Mouse (Mus musculus): ENCODE results near the gene Tshz2. TPM values are rescaled to one million over a fixed set of nuclear protein-coding genes. Genes with fewer than 3 reads are reported as not detected.
A peak's percentile ranks its signal among the peaks of the same experiment; 100 is the strongest.

The Tshz2 gene
- polyA plus RNA-seq (2012; rRNA removed) = 1.2 and 1.5 TPM in 2 replicates
- polyA plus RNA-seq (2014; fragmentation: Nextera tagmentation; extraction: Ambion mirVana) = 0.43 and 0.53 TPM in 2 replicates

DNA sequence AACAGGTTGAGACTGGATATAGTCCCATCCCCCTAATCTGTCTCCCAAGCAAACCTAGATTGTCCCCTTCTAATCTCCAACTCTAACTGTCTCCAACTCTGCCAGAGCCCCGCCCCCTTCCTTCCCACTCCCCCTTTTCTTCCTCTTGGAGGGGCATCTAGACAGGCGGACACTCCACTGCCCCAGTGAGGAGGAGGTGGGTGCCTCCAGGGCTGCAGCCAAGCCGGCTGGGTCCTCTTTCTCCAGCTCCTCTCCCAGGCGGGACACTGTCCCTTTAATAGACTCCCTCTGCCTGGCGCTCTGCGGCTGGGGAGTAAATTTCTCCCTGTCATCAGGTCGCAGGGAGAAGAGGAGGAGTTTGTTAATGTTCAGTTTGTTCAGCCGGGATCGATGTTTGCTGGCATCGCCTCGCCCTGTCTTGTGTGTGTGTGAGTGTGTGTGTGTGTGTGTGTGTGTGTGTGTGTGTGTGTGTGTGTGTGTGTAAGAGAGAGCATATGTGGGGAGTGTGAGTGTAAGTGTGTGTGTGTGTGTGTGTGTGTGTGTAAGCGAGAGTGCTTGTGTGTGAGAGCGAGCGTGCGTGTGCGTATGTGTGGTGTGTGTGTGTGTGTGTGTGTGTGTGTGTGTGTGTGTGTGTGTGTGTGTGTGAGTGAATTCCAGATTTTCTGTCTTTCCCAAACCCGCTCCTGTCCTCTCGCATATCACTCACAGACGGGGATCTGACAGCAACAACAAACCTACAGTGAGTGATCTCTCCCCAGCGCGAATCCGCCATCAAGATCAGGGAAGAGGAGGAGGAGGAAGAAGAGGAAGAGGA, at the start of gene Tshz2:
Gene Tshz2 (plus strand): TSS at position 676 of the 814 bp plus-strand sequence.
- 1% methylated on average over 22 of the region's 22 CpGs for WGBS (ENCODE audit: insufficient replicate concordance)
- peak; percentile 62 for ATAC-seq (ENCODE audit: insufficient read depth)
- H3K9ac ChIP-seq (replicated peaks) = peak within 1 kb of the TSS; percentile 42

DNA sequence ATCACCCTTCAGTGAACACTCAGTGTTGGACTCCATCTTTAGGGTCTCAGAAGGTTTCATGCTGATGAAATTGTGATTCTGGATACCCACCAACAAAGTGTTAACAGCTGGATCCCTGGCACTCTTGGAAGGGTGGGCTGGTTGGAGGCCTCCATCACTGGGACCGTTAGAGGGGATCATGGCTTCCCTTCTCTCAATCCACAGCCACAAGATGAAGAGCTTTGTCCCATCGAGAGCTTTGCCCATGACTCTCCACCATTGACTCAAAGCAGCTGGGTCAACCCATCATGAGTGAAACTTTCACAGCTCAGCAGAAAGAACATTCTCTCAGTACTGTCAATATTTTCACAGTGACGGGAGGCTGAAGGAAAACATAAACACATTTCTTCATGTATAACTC, 49.3 kb upstream of the Tshz2 start:
- DNase-seq (ENCODE audit: low read depth in 3 of 3, low spot score in 3 of 3) = no peak

More for the DNA sequence above, at the start of gene Tshz2:
- DNase-seq (ENCODE audit: low read depth in 3 of 3, low spot score in 3 of 3) = peak; percentile 6 to 9 (median 7)
- Histone ChIP-seq H3K4me2 (ENCODE audit: low read depth) (peak within 1 kb of the TSS; percentile 53), H3K4me1 (replicated peaks; ENCODE audit: control insufficient read depth in 2 of 2, insufficient read depth in 2 of 2, low read length in 1 of 2) (peaks cover 0 to 1% of the 10 kb centered on the region in 2 experiments; a peak in 2 of 4 replicates), H3K27me3 (ENCODE audit: control insufficient read depth, insufficient read depth, low read length) (no peaks in the 10 kb centered on the region), H3K27ac (no peak within 1 kb of the TSS), H3K9me3 (ENCODE audit: control insufficient read depth, low read length) (no peaks in the 10 kb centered on the region), H3K36me3 (replicated peaks; ENCODE audit: control insufficient read depth, insufficient read depth, low read depth) (no peaks in the 10 kb centered on the region), H3K4me3 (ENCODE audit: insufficient read depth in 1 of 2, low read depth in 2 of 2, low read length in 2 of 2) (peak within 1 kb of the TSS; percentile 52 to 55)
- TF ChIP-seq CTCF (IDR thresholded peaks at IDR 0.05; ENCODE audit: low read depth) (no peak), EP300 (IDR thresholded peaks at IDR 0.05; ENCODE audit: low read depth) (no peak)

DNA sequence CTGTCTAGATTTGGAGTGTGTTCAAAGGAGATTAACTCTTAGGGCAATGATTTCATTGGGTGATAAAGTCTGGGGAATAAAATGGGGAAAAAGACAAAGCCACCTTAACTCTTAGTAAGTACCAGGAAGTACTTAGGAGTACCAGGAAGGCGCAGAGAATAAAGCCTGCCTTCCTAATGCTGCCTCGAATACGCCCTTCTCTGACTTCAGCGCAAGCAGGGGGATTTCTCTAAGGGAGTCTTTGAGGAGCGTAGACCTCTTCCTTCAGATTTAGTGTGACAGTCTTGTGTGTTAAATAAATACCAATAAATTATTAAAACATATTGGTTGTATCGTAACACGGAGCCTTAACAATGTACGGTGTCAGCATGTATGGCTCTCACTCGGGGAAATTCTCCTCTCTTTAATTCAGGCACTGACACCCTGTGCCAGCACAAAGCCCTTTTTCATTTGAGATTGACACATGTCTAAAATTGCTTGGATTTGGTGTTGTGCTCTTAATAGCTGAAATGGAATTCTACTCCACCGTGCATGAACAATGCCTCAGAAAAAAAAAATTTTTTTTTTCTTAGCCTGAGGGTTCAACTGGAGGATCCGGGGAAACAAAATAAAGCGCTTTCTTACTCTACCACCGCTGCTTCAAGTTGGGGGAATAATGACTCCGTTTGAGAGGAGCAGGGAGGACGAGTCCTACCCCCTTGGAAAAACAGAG, 47.9 kb upstream of the Tshz2 start:
- TF ChIP-seq CTCF (IDR thresholded peaks at IDR 0.05; ENCODE audit: low read depth) (no peak), EP300 (IDR thresholded peaks at IDR 0.05; ENCODE audit: low read depth) (no peak)
- Histone ChIP-seq H3K9me3 (ENCODE audit: control insufficient read depth, low read length) (no peaks in the 10 kb centered on the region), H3K27me3 (ENCODE audit: control insufficient read depth, insufficient read depth, low read length) (no peaks in the 10 kb centered on the region), H3K4me3 (ENCODE audit: insufficient read depth in 1 of 2, low read depth in 2 of 2, low read length in 2 of 2) (no peak overlapping the region), H3K36me3 (replicated peaks; ENCODE audit: control insufficient read depth, insufficient read depth, low read depth) (no peaks in the 10 kb centered on the region), H3K9ac (replicated peaks) (no peak overlapping the region), H3K4me2 (ENCODE audit: low read depth) (no peak overlapping the region), H3K4me1 (replicated peaks; ENCODE audit: control insufficient read depth in 2 of 2, insufficient read depth in 2 of 2, low read length in 1 of 2) (no peaks in the 10 kb centered on the region), H3K27ac (no peak overlapping the region)
- WGBS (ENCODE audit: insufficient replicate concordance) = 70% methylated on average over 15 of the region's 15 CpGs
- DNase-seq (ENCODE audit: low read depth in 3 of 3, low spot score in 3 of 3) = no peak
- ATAC-seq (ENCODE audit: insufficient read depth) = no peak

More for the DNA sequence above, 49.3 kb upstream of the Tshz2 start:
- 50% methylated on average over 3 of the region's 3 CpGs for WGBS (ENCODE audit: insufficient replicate concordance)
- Histone ChIP-seq H3K4me3 (ENCODE audit: insufficient read depth in 1 of 2, low read depth in 2 of 2, low read length in 2 of 2) (no peak overlapping the region), H3K36me3 (replicated peaks; ENCODE audit: control insufficient read depth, insufficient read depth, low read depth) (no peaks in the 10 kb centered on the region), H3K27me3 (ENCODE audit: control insufficient read depth, insufficient read depth, low read length) (no peaks in the 10 kb centered on the region), H3K27ac (no peak overlapping the region), H3K4me2 (ENCODE audit: low read depth) (no peak overlapping the region), H3K9me3 (ENCODE audit: control insufficient read depth, low read length) (no peaks in the 10 kb centered on the region), H3K9ac (replicated peaks) (no peak overlapping the region), H3K4me1 (replicated peaks; ENCODE audit: control insufficient read depth in 2 of 2, insufficient read depth in 2 of 2, low read length in 1 of 2) (no peaks in the 10 kb centered on the region)
- no peak for TF ChIP-seq EP300 (IDR thresholded peaks at IDR 0.05; ENCODE audit: low read depth)
- no peak for TF ChIP-seq CTCF (IDR thresholded peaks at IDR 0.05; ENCODE audit: low read depth)
- no peak for ATAC-seq (ENCODE audit: insufficient read depth)

DNA sequence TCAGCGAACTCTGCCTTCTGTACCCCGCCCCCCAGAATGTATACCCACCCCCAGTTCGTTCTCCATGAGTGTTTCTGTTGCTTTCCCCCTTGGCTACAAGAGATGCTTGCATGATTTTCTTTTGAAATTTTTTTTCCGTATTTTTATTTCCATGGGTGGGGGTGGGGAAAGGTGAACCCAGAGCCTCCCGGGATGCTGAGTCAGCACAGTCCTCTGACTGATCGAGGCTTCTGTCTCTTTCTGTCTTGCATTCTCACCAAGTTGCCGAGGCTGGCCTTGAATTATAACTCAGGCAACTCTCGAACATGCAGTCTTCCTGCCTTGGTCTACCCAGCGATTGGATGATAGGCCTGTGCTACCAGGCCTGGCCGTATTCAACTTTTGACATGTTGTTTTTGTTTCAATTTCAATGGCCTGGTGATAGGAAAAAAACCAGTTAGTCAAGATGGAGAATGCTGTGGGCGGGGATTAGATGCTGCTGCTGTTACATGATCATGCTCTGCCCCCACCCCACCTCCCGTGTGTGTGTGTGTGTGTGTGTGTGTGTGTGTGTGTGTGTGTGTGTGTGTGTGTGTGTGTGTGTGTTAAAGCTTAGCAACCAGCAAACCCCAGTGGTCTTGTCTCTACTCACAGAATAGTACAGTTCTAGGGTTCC, 47.1 kb upstream of the Tshz2 start:
- no peak for TF ChIP-seq EP300 (IDR thresholded peaks at IDR 0.05; ENCODE audit: low read depth)
- no peak overlapping the region for H3K4me3 ChIP-seq (ENCODE audit: insufficient read depth in 1 of 2, low read depth in 2 of 2, low read length in 2 of 2)
- DNase-seq (ENCODE audit: low read depth in 3 of 3, low spot score in 3 of 3) (no peak), ATAC-seq (ENCODE audit: insufficient read depth) (no peak)
- H3K27me3 ChIP-seq (ENCODE audit: control insufficient read depth, insufficient read depth, low read length) = no peaks in the 10 kb centered on the region
- WGBS (ENCODE audit: insufficient replicate concordance) = 58% methylated on average over 12 of the region's 12 CpGs
- H3K9ac ChIP-seq (replicated peaks) = no peak overlapping the region
- H3K4me1 ChIP-seq (replicated peaks; ENCODE audit: control insufficient read depth in 2 of 2, insufficient read depth in 2 of 2, low read length in 1 of 2) = no peaks in the 10 kb centered on the region
- no peak overlapping the region for H3K4me2 ChIP-seq (ENCODE audit: low read depth)
- no peak overlapping the region for H3K27ac ChIP-seq
- no peaks in the 10 kb centered on the region for H3K9me3 ChIP-seq (ENCODE audit: control insufficient read depth, low read length)
- no peaks in the 10 kb centered on the region for H3K36me3 ChIP-seq (replicated peaks; ENCODE audit: control insufficient read depth, insufficient read depth, low read depth)

All from liver, embryonic 14.5 days (tissue).